Mouse (Mus musculus): ENCODE results near the gene Zfp639. TPM values are rescaled to one million over a fixed set of nuclear protein-coding genes. Genes with fewer than 3 reads are reported as not detected.

Zfp639 gene
- total RNA-seq, 2 experiments from 2014 or later: 55.2 to 60.8 TPM

Other genes starting within 250 kb of the Zfp639 start
- 10 to 100 TPM; 41.2 to 43.3 TPM for gene Zmat3, start 144.2 kb upstream of the Zfp639 start, total RNA-seq (2021)
- gene Pik3ca, start 112.6 kb upstream of the Zfp639 start, total RNA-seq (2021): 10 to 100 TPM; 54.1 to 62.3 TPM
- gene Kcnmb3, start 18.0 kb upstream of the Zfp639 start, total RNA-seq (2021): under 1 TPM in 1 of 2 experiments, not detected in 1; 0.60 TPM
- 100 to 1,000 TPM; 102 to 128 TPM for gene Mfn1, start 19.2 kb downstream of the Zfp639 start, total RNA-seq (2021)
- gene Gnb4, start 106.3 kb downstream of the Zfp639 start, total RNA-seq (2021): 100 to 1,000 TPM; 148 to 154 TPM
- gene Actl6a, start 196.0 kb downstream of the Zfp639 start, total RNA-seq (2021): 10 to 100 TPM; 21.6 to 23.9 TPM
- gene Ndufb5, start 226.7 kb downstream of the Zfp639 start, total RNA-seq (2021): 100 to 1,000 TPM; 140 to 145 TPM
- 10 to 100 TPM; 21.4 to 24.0 TPM for gene Mrpl47, start 227.3 kb downstream of the Zfp639 start, total RNA-seq (2021)

Measured in left cerebral cortex, postnatal 4 days (tissue).